9 mouse cellular contexts compared by ENCODE assay signal in genomic region chr7:82744167-82744715, GRCm38 (mm10).
A peak's percentile ranks its signal among the peaks of the same experiment; 100 is the strongest.
DNase-seq lines count a peak whose midpoint lies in the region; ATAC-seq and TF ChIP-seq lines count a peak whose summit lies in the region.
"Had no signal": no experiment of that assay in that cellular context is flagged by ENCODE, and none has a peak within 500 bp of the region (broad histone marks: within the 10 kb centered on the region; RNA-seq: fewer than 3 reads in every experiment).

No protein-coding gene starts in this region.

- TF ChIP-seq CTCF in liver, postnatal 0 days (IDR thresholded peaks at IDR 0.05; ENCODE audit: low read depth) = no peak
- TF ChIP-seq CTCF in brain, embryonic 14.5 days (IDR thresholded peaks at IDR 0.05; ENCODE audit: borderline replicate concordance, extremely low read depth, insufficient read depth, insufficient read length) = no peak

- H3K4me2 ChIP-seq in heart, embryonic 15.5 days = peak overlapping the region; percentile 34
- H3K4me2 ChIP-seq in liver, postnatal 0 days (ENCODE audit: low read depth, low read length) = peak overlapping the region; percentile 32
- H3K4me2 ChIP-seq in liver, embryonic 11.5 days = no peak overlapping the region

- no peak overlapping the region for H3K9ac ChIP-seq in heart, embryonic 15.5 days
- no peak overlapping the region for H3K9ac ChIP-seq in liver, postnatal 0 days (replicated peaks)
- H3K9ac ChIP-seq in liver, embryonic 11.5 days (ENCODE audit: low read depth, low read length) = no peak overlapping the region

- H3K36me3 ChIP-seq in heart, embryonic 15.5 days = no peaks in the 10 kb centered on the region
- H3K36me3 ChIP-seq in liver, postnatal 0 days (replicated peaks; ENCODE audit: insufficient read depth, low read length) = no peaks in the 10 kb centered on the region
- H3K36me3 ChIP-seq in liver, embryonic 11.5 days (ENCODE audit: control insufficient read depth, insufficient read depth, low read length) = no peaks in the 10 kb centered on the region
- H3K36me3 ChIP-seq in limb, embryonic 10.5 days = peaks cover 14% of the 10 kb centered on the region

- peaks cover 20% of the 10 kb centered on the region for H3K4me1 ChIP-seq in heart, embryonic 15.5 days (replicated peaks)
- H3K4me1 ChIP-seq in liver, postnatal 0 days (ENCODE audit: insufficient read depth) = peaks cover 2% of the 10 kb centered on the region
- H3K4me1 ChIP-seq in liver, embryonic 11.5 days (replicated peaks; ENCODE audit: control insufficient read depth, insufficient read depth, low read length) = no peaks in the 10 kb centered on the region; the same call in 1 of the 2 replicates
- peaks cover 35% of the 10 kb centered on the region for H3K4me1 ChIP-seq in limb, embryonic 10.5 days

- no peaks in the 10 kb centered on the region for H3K9me3 ChIP-seq in heart, embryonic 15.5 days (replicated peaks)
- no peaks in the 10 kb centered on the region for H3K9me3 ChIP-seq in liver, postnatal 0 days (ENCODE audit: low read length)
- H3K9me3 ChIP-seq in liver, embryonic 11.5 days (ENCODE audit: control insufficient read depth, low read length) = no peaks in the 10 kb centered on the region
- no peaks in the 10 kb centered on the region for H3K9me3 ChIP-seq in limb, embryonic 10.5 days (replicated peaks)

- TF ChIP-seq POLR2A in brain, embryonic 14.5 days (IDR thresholded peaks at IDR 0.05; ENCODE audit: borderline replicate concordance, extremely low read depth, insufficient read depth, insufficient read length, poor library complexity, severe bottlenecking) = no peak

- DNase-seq in heart, adult 18-20 months = no peak
- no peak for DNase-seq in liver, postnatal 0 days
- DNase-seq in liver, embryonic 11.5 days (ENCODE audit: low spot score) = no peak
- DNase-seq in brain, embryonic 14.5 days (ENCODE audit: low read depth) = peak; percentile 35
- DNase-seq in limb, embryonic 10.5 days (ENCODE audit: low spot score) = no peak
- DNase-seq in adrenal gland, postnatal 10 days = no peak
- DNase-seq: cerebellum, adult 11 months had no signal

- H3K27ac ChIP-seq in heart, embryonic 15.5 days = 0 out of 2 replicates have a peak overlapping the region, but pooled peaks have one; percentile 24
- H3K27ac ChIP-seq in liver, postnatal 0 days (ENCODE audit: low read depth) = no peak overlapping the region
- no peak overlapping the region for H3K27ac ChIP-seq in liver, embryonic 11.5 days (ENCODE audit: low read depth, low read length)
- H3K27ac ChIP-seq in limb, embryonic 10.5 days = peak overlapping the region; percentile 44; the same call in 1 of the 2 replicates

- H3K4me3 ChIP-seq in heart, embryonic 15.5 days = no peak overlapping the region
- H3K4me3 ChIP-seq in liver, postnatal 0 days (ENCODE audit: low read depth, low read length) = no peak overlapping the region
- H3K4me3 ChIP-seq in liver, embryonic 11.5 days (ENCODE audit: low read depth, low read length) = no peak overlapping the region
- H3K4me3 ChIP-seq in limb, embryonic 10.5 days = no peak overlapping the region

- no peak for TF ChIP-seq EP300 in liver, postnatal 0 days (IDR thresholded peaks at IDR 0.05; ENCODE audit: low read depth)

- no peaks in the 10 kb centered on the region for H3K27me3 ChIP-seq in heart, embryonic 15.5 days
- H3K27me3 ChIP-seq in liver, postnatal 0 days (ENCODE audit: insufficient read depth, low read length) = no peaks in the 10 kb centered on the region
- H3K27me3 ChIP-seq in liver, embryonic 11.5 days (replicated peaks; ENCODE audit: control insufficient read depth, insufficient read depth, low read length) = no peaks in the 10 kb centered on the region
- no peaks in the 10 kb centered on the region for H3K27me3 ChIP-seq in limb, embryonic 10.5 days (ENCODE audit: low read depth, poor library complexity, severe bottlenecking)

- ATAC-seq in heart, embryonic 15.5 days (replicated peaks; ENCODE audit: insufficient number of reproducible peaks, insufficient read depth, low FRiP score, low read depth) = no peak
- ATAC-seq in liver, postnatal 0 days = no peak
- ATAC-seq in liver, embryonic 11.5 days (replicated peaks; ENCODE audit: low FRiP score) = no peak
- ATAC-seq: CD4-positive, CD25-positive, alpha-beta regulatory T cell, adult 4 months had no signal

- WGBS in heart, embryonic 15.5 days = 63% methylated on average over 18 of the region's 18 CpGs
- WGBS in liver, postnatal 0 days (ENCODE audit: insufficient replicate concordance) = 63% methylated on average over 18 of the region's 18 CpGs
- WGBS in liver, embryonic 11.5 days = 69% methylated on average over 18 of the region's 18 CpGs
- 89% methylated on average over 18 of the region's 18 CpGs for WGBS in limb, embryonic 10.5 days

Comparison
In these comparisons a context has a peak if more than half of its experiments do, and no peak if none do; other contexts are left out.
1. H3K27ac ChIP-seq: peak in heart, embryonic 15.5 days (single experiment) and limb, embryonic 10.5 days (single experiment); none in liver, postnatal 0 days (single experiment) and liver, embryonic 11.5 days (single experiment).